Mouse (Mus musculus) fibroblast of lung, adult 2 months (primary cell): ENCODE measurements around the gene Tmem178b.
A peak's percentile ranks its signal among the peaks of the same experiment; 100 is the strongest.

Experiments used
- DNase-seq: peaks from one replicate; pipeline ENCODE4 v3.0.0-alpha.2; 2011; ENCODE audit warnings: low read depth

Gene Tmem178b

GRCm38 (mm10) chr6:40263687-40264086 is 390.6 kb downstream of the Tmem178b start:
- no peak for DNase-seq

DNA sequence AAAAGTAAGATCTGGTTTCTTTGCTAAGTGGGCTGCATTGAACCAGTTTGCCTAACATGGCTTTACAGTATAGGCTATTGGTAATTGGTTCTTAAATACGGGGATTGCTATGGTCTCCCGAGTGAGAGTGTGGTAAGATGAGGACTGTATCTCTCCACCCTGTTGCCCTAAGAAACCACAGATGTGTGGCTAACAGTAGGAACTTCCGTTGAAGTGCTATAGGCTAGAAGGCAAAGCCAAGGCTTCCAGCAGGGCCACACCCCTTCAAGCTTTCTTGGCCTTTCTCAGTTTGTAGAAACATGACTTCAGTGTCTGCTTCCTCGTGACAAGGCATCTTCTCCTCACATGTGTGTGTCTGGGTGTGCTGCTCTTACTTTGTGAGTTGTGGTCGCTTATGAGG is 427.6 kb downstream of the Tmem178b start:
- no peak for DNase-seq

GRCm38 (mm10) chr6:40303379-40303778 is 430.3 kb downstream of the Tmem178b start:
- peak; percentile 5 for DNase-seq
